In the genomic region with DNA sequence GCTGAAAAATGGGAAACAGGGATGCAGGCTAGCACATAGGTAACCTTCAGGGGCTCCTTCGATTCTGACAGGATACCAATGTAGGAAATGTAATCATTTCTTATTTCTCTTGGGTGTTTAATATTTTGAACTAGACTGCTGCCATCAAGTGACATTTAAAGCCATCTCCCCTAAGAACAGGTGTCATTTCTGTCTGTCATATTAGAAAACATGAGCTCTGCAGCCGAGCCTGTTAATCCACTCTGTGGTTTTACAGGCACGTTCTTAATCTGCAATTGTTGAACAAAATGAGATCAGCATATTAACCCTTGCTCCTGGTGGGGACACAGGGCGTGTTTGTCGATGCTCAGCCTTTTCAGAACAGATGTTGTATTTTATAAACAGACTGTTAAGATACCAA, we compare ENCODE assay signal across 22 mouse cellular contexts. TPM values are rescaled to one million over a fixed set of nuclear protein-coding genes. Genes with fewer than 3 reads are reported as not detected.
DNase-seq lines count a peak whose midpoint lies in the region; TF ChIP-seq lines count a peak whose summit lies in the region.
"Had no signal": no experiment of that assay in that cellular context is flagged by ENCODE, and none has a peak within 500 bp of the region (broad histone marks: within the 10 kb centered on the region; RNA-seq: fewer than 3 reads in every experiment).

No protein-coding gene starts in this region.

- peak; percentile 16 for DNase-seq in retina, postnatal 1 day
- no peak for DNase-seq in retina, embryonic 14.5 days (ENCODE audit: low spot score)
- DNase-seq in thymus, postnatal 0 days (ENCODE audit: low spot score): no peak
- DNase-seq in natural killer cell, adult 2 months (ENCODE audit: low spot score in 2 of 2): no peak
- DNase-seq: adrenal gland, adult 8-10 months; adrenal gland, postnatal 14 days; adrenal gland, postnatal 36 days; B cell, adult 2 months; cerebellum, adult 11-12 months; cerebellum, adult 2 months; cerebellum, adult 9-10 months; cerebellum, postnatal 10 days; cerebellum, postnatal 25 days had no signal

- H3ac ChIP-seq in myocyte (ENCODE audit: control insufficient read depth, insufficient read length): no peak overlapping the region

- no peak for TF ChIP-seq POLR2A in myocyte (IDR thresholded peaks at IDR 0.05; ENCODE audit: insufficient read length, low read depth)

- no peak overlapping the region for H3K4me2 ChIP-seq in myocyte (ENCODE audit: low read depth)
- H3K4me2 ChIP-seq: embryonic facial prominence, embryonic 12.5 days; forebrain, embryonic 13.5 days; forebrain, embryonic 15.5 days had no signal

- no peaks in the 10 kb centered on the region for H3K79me2 ChIP-seq in myocyte (ENCODE audit: control insufficient read depth, insufficient read depth)

- peaks cover 22% of the 10 kb centered on the region for H3K36me3 ChIP-seq in myocyte (ENCODE audit: control insufficient read depth, insufficient read depth)

- H3K4me3 ChIP-seq in myocyte: no peak overlapping the region
- H3K4me3 ChIP-seq: embryonic facial prominence, embryonic 10.5 days; embryonic facial prominence, embryonic 12.5 days; forebrain, embryonic 13.5 days; forebrain, embryonic 15.5 days had no signal

- no peaks in the 10 kb centered on the region for H3K27me3 ChIP-seq in myocyte (ENCODE audit: control insufficient read depth, insufficient read depth, insufficient read length)
- H3K27me3 ChIP-seq: CH12.LX; embryonic facial prominence, embryonic 12.5 days; forebrain, embryonic 13.5 days; forebrain, embryonic 15.5 days; Patski had no signal

TF ChIP-seq in myocyte, 11 proteins besides CTCF, POLR2A, EP300 and RAD21:
- no peak for TF ChIP-seq TCF12 (IDR thresholded peaks at IDR 0.05; ENCODE audit: insufficient read depth, poor library complexity, severe bottlenecking)
- peak; percentile 13 to 57 (median 56) for TF ChIP-seq MYOD1 (IDR thresholded peaks at IDR 0.05; ENCODE audit: control insufficient read depth in 1 of 3, insufficient read length in 2 of 3, low read depth in 2 of 3)
- no peak for TF ChIP-seq MAX (IDR thresholded peaks at IDR 0.05; ENCODE audit: low read depth)

RNA-seq across cellular contexts. Expression of gene Ccdc93, which starts 40.7 kb away (rescaled TPM):
- polyA plus RNA-seq in myocyte (2012; fragmentation: generic; extraction: Trizol): 5.2 TPM
- 16.6 and 18.6 TPM in 2 replicates for polyA plus RNA-seq in thymus, postnatal 0 days (2015; fragmentation: Nextera tagmentation; extraction: Ambion mirVana)

RNA-seq across cellular contexts. Expression of gene Htr5b, which starts 56.8 kb away (rescaled TPM):
- polyA plus RNA-seq in myocyte (2012; fragmentation: generic; extraction: Trizol): not detected
- polyA plus RNA-seq in thymus, postnatal 0 days (2015; fragmentation: Nextera tagmentation; extraction: Ambion mirVana): 0.07 TPM in 1 of 2 replicates, not detected in the other
- polyA plus RNA-seq: activated CD4-positive, CD25-positive, alpha-beta regulatory T cell, adult 4 months; forebrain, embryonic 13.5 days; G1E; Patski had no signal
